Mouse (Mus musculus): ENCODE data around the gene Vrk3.
A peak's percentile ranks its signal among the peaks of the same experiment; 100 is the strongest.

GRCm38 (mm10) chr7:44701921-44702320, 46.3 kb upstream of the Vrk3 start:
- peak; percentile 59 for TF ChIP-seq CTCF (IDR thresholded peaks at IDR 0.05; ENCODE audit: low read depth)
- no peak for TF ChIP-seq EP300 (IDR thresholded peaks at IDR 0.05; ENCODE audit: low read depth)
